Mouse (Mus musculus) intestine, postnatal 0 days (tissue): Measurements from ENCODE around the gene Dysf. TPM values are rescaled to one million over a fixed set of nuclear protein-coding genes. Genes with fewer than 3 reads are reported as not detected.

Experiments
- ATAC-seq: fragments of 200-750 bp; cut with Nextera tagmentation; 2 replicates; pipeline ENCODE4 v1.8.0; 2017; ENCODE audit warnings: mild to moderate bottlenecking, moderate TSS enrichment, moderate library complexity
- H3K27ac ChIP-seq: fragments of 300-500 bp; sonication (generic); 2 replicates; pipeline ENCODE4 v1.5.1; 2014; ENCODE audit warnings: mild to moderate bottlenecking, low read depth, low read length, moderate library complexity
- H3K27me3 ChIP-seq: fragments of 300-500 bp; sonication (generic); replicated peaks from 2 replicates; pipeline ENCODE4 v1.6.1; 2014; ENCODE audit warnings: low read length, mixed read lengths; ENCODE audit not compliant: control insufficient read depth, insufficient read depth
- H3K36me3 ChIP-seq: fragments of 300-500 bp; sonication (generic); 2 replicates; pipeline ENCODE4 v1.6.1; 2014; ENCODE audit warnings: mild to moderate bottlenecking, moderate library complexity; ENCODE audit not compliant: control insufficient read depth, insufficient read depth
- H3K4me1 ChIP-seq: fragments of 300-500 bp; sonication (generic); replicated peaks from 2 replicates; pipeline ENCODE4 v1.6.1; 2014; ENCODE audit warnings: antibody characterized with exemption, low read length, mixed read lengths; ENCODE audit not compliant: control insufficient read depth, insufficient read depth
- H3K4me2 ChIP-seq: fragments of 300-500 bp; sonication (generic); replicated peaks from 2 replicates; pipeline ENCODE4 v1.6.1; 2014; ENCODE audit warnings: low read depth, mild to moderate bottlenecking, moderate library complexity
- H3K4me3 ChIP-seq: fragments of 300-500 bp; sonication (generic); 2 replicates; pipeline ENCODE4 v1.5.1; 2014; ENCODE audit warnings: low read depth, low read length
- H3K9ac ChIP-seq: fragments of 300-500 bp; sonication (generic); 2 replicates; pipeline ENCODE4 v1.6.1; 2014; ENCODE audit warnings: mild to moderate bottlenecking, low read depth, low read length
- H3K9me3 ChIP-seq: fragments of 300-500 bp; sonication (generic); 2 replicates; pipeline ENCODE4 v1.6.1; 2016; ENCODE audit warnings: mixed run types; ENCODE audit not compliant: control insufficient read depth
- CTCF ChIP-seq: sonication (generic); IDR thresholded peaks from 2 replicates; pipeline ENCODE4 v1.5.1; 2016; ENCODE audit warnings: low read depth, mild to moderate bottlenecking, control low read depth, antibody characterized with exemption, moderate library complexity
- WGBS: fragments of 180-500 bp; shearing (Covaris S2); extraction: QIAGEN DNeasy Blood & Tissue Kit; methylation state at CpG from one replicate; pipeline ENCODE4 v1.1.7; 2014; 5-methylcytosine and 5-hydroxymethylcytosine counted together
- polyA plus RNA-seq: library from polyadenylated mRNA; unstranded; fragments of >200 nt; fragmentation: Nextera tagmentation; extraction: Ambion mirVana; gene quantifications from 2 replicates; pipeline ENCODE4 v1.2.1, GENCODE M21; 2015

Gene Dysf
- polyA plus RNA-seq: 5.1 and 5.9 TPM in 2 replicates

GRCm38 (mm10) chr6:84008363-84009171 lies at the start of gene Dysf:
Gene Dysf (plus strand): TSS chr6:84008590.
- Histone ChIP-seq H3K4me1 (no peaks in the 10 kb centered on the region), H3K27me3 (no peaks in the 10 kb centered on the region), H3K36me3 (no peaks in the 10 kb centered on the region), H3K4me2 (peak within 1 kb of the TSS; percentile 86), H3K9me3 (no peaks in the 10 kb centered on the region), H3K9ac (0 out of 2 replicates have a peak within 1 kb of the TSS, but pooled peaks have one; percentile 23), H3K27ac (no peak within 1 kb of the TSS; the same call in 1 of the 2 replicates), H3K4me3 (peak within 1 kb of the TSS; percentile 39)
- TF ChIP-seq CTCF: no peak
- ATAC-seq: peak; percentile 31; the same call in 1 of the 2 replicates
- under 1% methylated on average over 41 of the region's 41 CpGs for WGBS

GRCm38 (mm10) chr6:83987642-83988041 lies 20.7 kb upstream of the Dysf start:
- Histone ChIP-seq H3K27me3 (no peaks in the 10 kb centered on the region), H3K27ac (no peak overlapping the region), H3K4me1 (no peaks in the 10 kb centered on the region), H3K4me3 (no peak overlapping the region), H3K4me2 (no peak overlapping the region), H3K9me3 (no peaks in the 10 kb centered on the region), H3K36me3 (peaks cover 45% of the 10 kb centered on the region), H3K9ac (no peak overlapping the region)
- no peak for TF ChIP-seq CTCF
- 93% methylated on average over 5 of the region's 5 CpGs for WGBS
- ATAC-seq: no peak

- Histone ChIP-seq H3K36me3 (no peaks in the 10 kb centered on the region), H3K9ac (no peak overlapping the region), H3K9me3 (no peaks in the 10 kb centered on the region), H3K4me2 (no peak overlapping the region), H3K27ac (no peak overlapping the region), H3K27me3 (no peaks in the 10 kb centered on the region), H3K4me3 (no peak overlapping the region), H3K4me1 (no peaks in the 10 kb centered on the region)
- WGBS: 76% methylated on average over 1 of the region's 1 CpGs
- ATAC-seq: no peak
- TF ChIP-seq CTCF: no peak
Observed at GRCm38 (mm10) chr6:84002716-84003115, 5.7 kb upstream of the Dysf start.

GRCm38 (mm10) chr6:84004295-84004694 lies 4.1 kb upstream of the Dysf start:
- H3K4me1 ChIP-seq: no peaks in the 10 kb centered on the region
- H3K27me3 ChIP-seq: no peaks in the 10 kb centered on the region
- no peaks in the 10 kb centered on the region for H3K36me3 ChIP-seq
- TF ChIP-seq CTCF: peak; percentile 11; the same call in 1 of the 2 replicates
- no peak for ATAC-seq
- H3K9ac ChIP-seq: no peak overlapping the region
- no peak overlapping the region for H3K4me3 ChIP-seq
- no peak overlapping the region for H3K4me2 ChIP-seq
- H3K9me3 ChIP-seq: no peaks in the 10 kb centered on the region
- H3K27ac ChIP-seq: no peak overlapping the region
- WGBS: 91% methylated on average over 4 of the region's 4 CpGs

- WGBS: 28% methylated on average over 8 of the region's 8 CpGs
- Histone ChIP-seq H3K4me2 (peak overlapping the region; percentile 86), H3K27me3 (no peaks in the 10 kb centered on the region), H3K4me1 (no peaks in the 10 kb centered on the region), H3K36me3 (no peaks in the 10 kb centered on the region), H3K4me3 (peak overlapping the region; percentile 39), H3K9ac (0 out of 2 replicates have a peak overlapping the region, but pooled peaks have one; percentile 23), H3K27ac (peak overlapping the region; percentile 9; the same call in 1 of the 2 replicates), H3K9me3 (no peaks in the 10 kb centered on the region)
- TF ChIP-seq CTCF: no peak
- no peak for ATAC-seq
Observed at GRCm38 (mm10) chr6:84009172-84009872, 932 bp downstream of the Dysf start.

- WGBS: 57% methylated on average over 4 of the region's 4 CpGs
- no peak overlapping the region for H3K4me3 ChIP-seq
- no peaks in the 10 kb centered on the region for H3K9me3 ChIP-seq
- H3K4me1 ChIP-seq: no peaks in the 10 kb centered on the region
- peak overlapping the region; percentile 9; the same call in 1 of the 2 replicates for H3K27ac ChIP-seq
- TF ChIP-seq CTCF: no peak
- H3K9ac ChIP-seq: no peak overlapping the region
- no peaks in the 10 kb centered on the region for H3K36me3 ChIP-seq
- peak overlapping the region; percentile 86 for H3K4me2 ChIP-seq
- ATAC-seq: no peak
- H3K27me3 ChIP-seq: no peaks in the 10 kb centered on the region
Observed at GRCm38 (mm10) chr6:84009915-84010302, 1.5 kb downstream of the Dysf start.
